Mouse (Mus musculus): ENCODE measurements around the gene Clcn3. TPM values are rescaled to one million over a fixed set of nuclear protein-coding genes. Genes with fewer than 3 reads are reported as not detected.

Gene Clcn3
- polyA plus RNA-seq, 1 experiment from 2014 or later: 13.4 TPM

GRCm38 (mm10) chr8:60973448-60973847 lies 9.7 kb downstream of the Clcn3 start:
- H3K27ac ChIP-seq: no peak overlapping the region
- 85% methylated on average over 2 of the region's 2 CpGs for WGBS
- ATAC-seq (ENCODE audit: insufficient number of reproducible peaks, insufficient read depth, low FRiP score, low TSS enrichment, low read depth): no peak
- no peaks in the 10 kb centered on the region for H3K4me1 ChIP-seq
- H3K27me3 ChIP-seq: no peaks in the 10 kb centered on the region
- no peaks in the 10 kb centered on the region for H3K9me3 ChIP-seq
- H3K9ac ChIP-seq: no peak overlapping the region
- H3K4me2 ChIP-seq: no peak overlapping the region
- H3K36me3 ChIP-seq: no peaks in the 10 kb centered on the region
- no peak overlapping the region for H3K4me3 ChIP-seq

- no peaks in the 10 kb centered on the region for H3K4me1 ChIP-seq
- no peaks in the 10 kb centered on the region for H3K9me3 ChIP-seq
- H3K27ac ChIP-seq: no peak overlapping the region
- H3K36me3 ChIP-seq: no peaks in the 10 kb centered on the region
- ATAC-seq (ENCODE audit: insufficient number of reproducible peaks, insufficient read depth, low FRiP score, low TSS enrichment, low read depth): no peak
- H3K27me3 ChIP-seq: no peaks in the 10 kb centered on the region
- no peak overlapping the region for H3K9ac ChIP-seq
- no peak overlapping the region for H3K4me3 ChIP-seq
- WGBS: 62% methylated on average over 4 of the region's 4 CpGs
- H3K4me2 ChIP-seq: no peak overlapping the region
These were observed 11.3 kb downstream of the Clcn3 start for GRCm38 (mm10) chr8:60971808-60972207.

GRCm38 (mm10) chr8:60969091-60969490 lies 14.0 kb downstream of the Clcn3 start:
- no peak overlapping the region for H3K27ac ChIP-seq
- WGBS: 34% methylated on average over 2 of the region's 2 CpGs
- no peak overlapping the region for H3K4me3 ChIP-seq
- no peaks in the 10 kb centered on the region for H3K27me3 ChIP-seq
- H3K4me2 ChIP-seq: no peak overlapping the region
- ATAC-seq (ENCODE audit: insufficient number of reproducible peaks, insufficient read depth, low FRiP score, low TSS enrichment, low read depth): no peak
- no peak overlapping the region for H3K9ac ChIP-seq
- no peaks in the 10 kb centered on the region for H3K4me1 ChIP-seq
- H3K9me3 ChIP-seq: no peaks in the 10 kb centered on the region
- no peaks in the 10 kb centered on the region for H3K36me3 ChIP-seq

- ATAC-seq (ENCODE audit: insufficient number of reproducible peaks, insufficient read depth, low FRiP score, low TSS enrichment, low read depth): no peak
- no peak overlapping the region for H3K9ac ChIP-seq
- no peak overlapping the region for H3K4me2 ChIP-seq
- 51% methylated on average over 3 of the region's 3 CpGs for WGBS
- H3K27me3 ChIP-seq: no peaks in the 10 kb centered on the region
- no peaks in the 10 kb centered on the region for H3K36me3 ChIP-seq
- no peaks in the 10 kb centered on the region for H3K9me3 ChIP-seq
- no peaks in the 10 kb centered on the region for H3K4me1 ChIP-seq
- H3K27ac ChIP-seq: no peak overlapping the region
- H3K4me3 ChIP-seq: no peak overlapping the region
These were observed 17.4 kb downstream of the Clcn3 start for GRCm38 (mm10) chr8:60965741-60966140.

- no peaks in the 10 kb centered on the region for H3K9me3 ChIP-seq
- H3K4me2 ChIP-seq: no peak overlapping the region
- no peak for ATAC-seq (ENCODE audit: insufficient number of reproducible peaks, insufficient read depth, low FRiP score, low TSS enrichment, low read depth)
These were observed 17.8 kb downstream of the Clcn3 start for GRCm38 (mm10) chr8:60965306-60965705.

GRCm38 (mm10) chr8:60964518-60964917 lies 18.6 kb downstream of the Clcn3 start:
- Histone ChIP-seq H3K27me3 (no peaks in the 10 kb centered on the region), H3K27ac (no peak overlapping the region), H3K4me3 (no peak overlapping the region), H3K9ac (no peak overlapping the region), H3K36me3 (no peaks in the 10 kb centered on the region), H3K4me2 (no peak overlapping the region), H3K4me1 (no peaks in the 10 kb centered on the region), H3K9me3 (no peaks in the 10 kb centered on the region)
- WGBS: 83% methylated on average over 4 of the region's 4 CpGs
- no peak for ATAC-seq (ENCODE audit: insufficient number of reproducible peaks, insufficient read depth, low FRiP score, low TSS enrichment, low read depth)

More at GRCm38 (mm10) chr8:60965306-60965705, 17.8 kb downstream of the Clcn3 start:
- no peaks in the 10 kb centered on the region for H3K27me3 ChIP-seq
- H3K4me3 ChIP-seq: no peak overlapping the region
- H3K4me1 ChIP-seq: no peaks in the 10 kb centered on the region
- H3K36me3 ChIP-seq: no peaks in the 10 kb centered on the region
- H3K9ac ChIP-seq: no peak overlapping the region
- H3K27ac ChIP-seq: no peak overlapping the region
- WGBS: 58% methylated on average over 6 of the region's 6 CpGs

GRCm38 (mm10) chr8:60963931-60964330 lies 19.2 kb downstream of the Clcn3 start:
- Histone ChIP-seq H3K4me3 (no peak overlapping the region), H3K9ac (no peak overlapping the region), H3K27me3 (no peaks in the 10 kb centered on the region), H3K9me3 (no peaks in the 10 kb centered on the region), H3K36me3 (no peaks in the 10 kb centered on the region), H3K27ac (no peak overlapping the region), H3K4me2 (no peak overlapping the region), H3K4me1 (no peaks in the 10 kb centered on the region)
- ATAC-seq (ENCODE audit: insufficient number of reproducible peaks, insufficient read depth, low FRiP score, low TSS enrichment, low read depth): no peak
- WGBS: 67% methylated on average over 2 of the region's 2 CpGs

GRCm38 (mm10) chr8:60962763-60963162 lies 20.3 kb downstream of the Clcn3 start:
- Histone ChIP-seq H3K4me2 (no peak overlapping the region), H3K36me3 (no peaks in the 10 kb centered on the region), H3K4me1 (no peaks in the 10 kb centered on the region), H3K9me3 (no peaks in the 10 kb centered on the region), H3K4me3 (no peak overlapping the region), H3K27ac (no peak overlapping the region), H3K9ac (no peak overlapping the region), H3K27me3 (no peaks in the 10 kb centered on the region)
- WGBS: 90% methylated on average over 3 of the region's 3 CpGs
- no peak for ATAC-seq (ENCODE audit: insufficient number of reproducible peaks, insufficient read depth, low FRiP score, low TSS enrichment, low read depth)

- Histone ChIP-seq H3K9ac (no peak overlapping the region), H3K27ac (no peak overlapping the region), H3K9me3 (no peaks in the 10 kb centered on the region), H3K36me3 (no peaks in the 10 kb centered on the region), H3K4me1 (0 out of 2 replicates have a peak, but pooled peaks cover 5% of the 10 kb centered on the region), H3K27me3 (no peaks in the 10 kb centered on the region), H3K4me3 (no peak overlapping the region), H3K4me2 (no peak overlapping the region)
- ATAC-seq (ENCODE audit: insufficient number of reproducible peaks, insufficient read depth, low FRiP score, low TSS enrichment, low read depth): no peak
- 83% methylated on average over 7 of the region's 7 CpGs for WGBS
These were observed 26.3 kb downstream of the Clcn3 start for GRCm38 (mm10) chr8:60956847-60957246.

GRCm38 (mm10) chr8:60954281-60955014 lies 28.7 kb downstream of the Clcn3 start:
- Histone ChIP-seq H3K36me3 (no peaks in the 10 kb centered on the region), H3K27ac (peak overlapping the region; percentile 85), H3K4me3 (peak overlapping the region; percentile 45), H3K9me3 (no peaks in the 10 kb centered on the region), H3K4me1 (0 out of 2 replicates have a peak, but pooled peaks cover 5% of the 10 kb centered on the region), H3K4me2 (peak overlapping the region; percentile 67), H3K9ac (peak overlapping the region; percentile 66), H3K27me3 (no peaks in the 10 kb centered on the region)
- ATAC-seq (ENCODE audit: insufficient number of reproducible peaks, insufficient read depth, low FRiP score, low TSS enrichment, low read depth): peak; percentile 92
- WGBS: under 1% methylated on average over 15 of the region's 15 CpGs

GRCm38 (mm10) chr8:60952803-60953202 lies 30.3 kb downstream of the Clcn3 start:
- Histone ChIP-seq H3K4me3 (no peak overlapping the region), H3K9me3 (no peaks in the 10 kb centered on the region), H3K27me3 (no peaks in the 10 kb centered on the region), H3K4me2 (no peak overlapping the region), H3K36me3 (no peaks in the 10 kb centered on the region), H3K27ac (no peak overlapping the region), H3K9ac (no peak overlapping the region), H3K4me1 (0 out of 2 replicates have a peak, but pooled peaks cover 5% of the 10 kb centered on the region)
- WGBS: 61% methylated on average over 5 of the region's 5 CpGs
- ATAC-seq (ENCODE audit: insufficient number of reproducible peaks, insufficient read depth, low FRiP score, low TSS enrichment, low read depth): no peak

- no peaks in the 10 kb centered on the region for H3K36me3 ChIP-seq
- H3K4me3 ChIP-seq: no peak overlapping the region
- 96% methylated on average over 1 of the region's 1 CpGs for WGBS
- H3K9me3 ChIP-seq: no peaks in the 10 kb centered on the region
- 0 out of 2 replicates have a peak, but pooled peaks cover 5% of the 10 kb centered on the region for H3K4me1 ChIP-seq
- no peak for ATAC-seq (ENCODE audit: insufficient number of reproducible peaks, insufficient read depth, low FRiP score, low TSS enrichment, low read depth)
- no peak overlapping the region for H3K4me2 ChIP-seq
- H3K27me3 ChIP-seq: no peaks in the 10 kb centered on the region
- no peak overlapping the region for H3K27ac ChIP-seq
- H3K9ac ChIP-seq: no peak overlapping the region
These were observed 31.3 kb downstream of the Clcn3 start for GRCm38 (mm10) chr8:60951757-60952156.

Data from embryonic facial prominence, embryonic 13.5 days (tissue).